Mouse (Mus musculus) liver (tissue): ENCODE data around the gene Kcnn3.

Experiments used
- DNase-seq: peaks from one replicate; pipeline ENCODE4 v3.0.0-alpha.2; 2020; ENCODE audit warnings: mixed read lengths

Gene Kcnn3

GRCm38 (mm10) chr3:89569058-89569457 lies 49.1 kb downstream of the Kcnn3 start:
- peak; percentile 47 for DNase-seq

GRCm38 (mm10) chr3:89569707-89570324 lies 49.9 kb downstream of the Kcnn3 start:
- peak; percentile 49 for DNase-seq

DNA sequence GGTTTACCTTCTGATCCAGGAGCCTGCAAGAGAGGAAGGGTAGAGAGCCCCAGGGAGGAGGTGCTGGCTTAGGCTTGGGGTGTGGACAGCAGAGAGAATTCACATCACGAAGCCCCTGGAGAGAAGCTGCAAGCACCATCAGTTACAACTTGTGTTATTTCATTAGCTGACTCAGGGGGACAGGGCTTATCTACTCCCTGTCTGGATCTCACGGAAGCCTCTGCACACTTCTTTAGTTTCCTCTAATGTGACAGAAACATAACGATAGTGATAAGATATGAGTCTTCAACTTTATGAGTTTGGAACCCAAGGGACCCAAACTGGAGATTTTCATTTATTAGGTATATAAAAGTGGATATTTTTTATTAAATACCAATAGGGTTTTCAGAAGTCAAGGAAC lies 50.4 kb downstream of the Kcnn3 start:
- DNase-seq: no peak

- peak; percentile 49 for DNase-seq
Observed at GRCm38 (mm10) chr3:89574260-89574659, 54.3 kb downstream of the Kcnn3 start.

GRCm38 (mm10) chr3:89576381-89576780 lies 56.4 kb downstream of the Kcnn3 start:
- no peak for DNase-seq

DNA sequence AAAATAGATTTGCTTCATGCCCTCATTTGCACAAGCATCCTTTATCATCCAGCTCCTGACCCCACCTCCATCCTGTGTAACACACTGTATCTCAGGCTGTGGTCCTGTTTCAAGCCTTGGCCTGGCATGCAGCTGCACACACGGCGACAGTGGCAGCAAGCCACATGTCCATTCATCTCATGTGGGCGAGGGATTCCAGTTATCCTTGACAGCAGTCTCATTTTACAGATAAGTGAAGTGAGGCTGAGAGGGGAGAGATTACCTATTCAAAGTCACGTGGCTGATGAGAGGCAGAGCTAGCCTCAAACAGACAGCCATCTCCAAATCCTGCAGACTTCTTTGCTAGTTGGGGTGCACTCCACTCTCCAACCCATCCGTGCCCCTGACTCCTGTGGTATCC lies 57.2 kb downstream of the Kcnn3 start:
- DNase-seq: peak; percentile 25

GRCm38 (mm10) chr3:89578083-89578482 lies 58.1 kb downstream of the Kcnn3 start:
- no peak for DNase-seq

DNA sequence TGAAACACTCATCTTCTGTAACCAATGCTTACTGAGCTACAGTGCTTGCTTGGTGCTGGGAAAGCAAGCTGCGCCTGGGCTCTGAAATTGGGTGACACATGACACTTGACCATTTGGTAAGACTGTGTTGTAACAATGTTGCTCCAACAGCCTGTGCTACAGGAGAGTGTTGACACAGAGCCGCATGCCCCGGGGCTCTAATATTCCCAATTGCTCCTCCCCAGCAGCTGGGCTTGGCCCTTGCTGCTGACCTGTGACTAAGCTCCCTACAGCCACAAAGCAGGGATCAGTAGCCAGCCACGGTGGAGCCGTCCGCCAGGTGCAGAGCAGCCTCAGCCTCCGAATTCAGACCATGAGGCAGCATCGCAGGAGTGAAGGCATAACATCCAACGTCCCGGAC lies 58.8 kb downstream of the Kcnn3 start:
- DNase-seq: peak; percentile 22

DNA sequence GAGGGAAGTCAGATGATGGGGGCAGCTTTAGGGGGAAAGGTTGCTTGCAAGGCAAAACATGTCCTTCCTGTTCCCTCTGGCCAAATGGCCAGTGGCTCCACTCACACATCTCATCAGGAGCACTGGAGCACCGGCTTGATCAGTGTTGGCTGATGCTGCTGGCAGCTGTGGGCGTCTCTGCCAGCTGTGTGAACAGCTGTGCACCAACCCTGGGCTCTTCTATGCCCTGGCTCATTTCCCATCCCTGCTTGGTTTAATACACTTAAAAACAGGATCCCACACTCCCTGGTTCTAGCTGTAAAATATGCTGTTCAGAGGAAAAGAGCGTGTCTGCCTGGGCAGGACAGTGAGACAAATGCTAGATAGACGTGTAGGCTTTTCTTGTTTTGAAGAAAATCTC lies 64.3 kb downstream of the Kcnn3 start:
- DNase-seq: no peak

DNA sequence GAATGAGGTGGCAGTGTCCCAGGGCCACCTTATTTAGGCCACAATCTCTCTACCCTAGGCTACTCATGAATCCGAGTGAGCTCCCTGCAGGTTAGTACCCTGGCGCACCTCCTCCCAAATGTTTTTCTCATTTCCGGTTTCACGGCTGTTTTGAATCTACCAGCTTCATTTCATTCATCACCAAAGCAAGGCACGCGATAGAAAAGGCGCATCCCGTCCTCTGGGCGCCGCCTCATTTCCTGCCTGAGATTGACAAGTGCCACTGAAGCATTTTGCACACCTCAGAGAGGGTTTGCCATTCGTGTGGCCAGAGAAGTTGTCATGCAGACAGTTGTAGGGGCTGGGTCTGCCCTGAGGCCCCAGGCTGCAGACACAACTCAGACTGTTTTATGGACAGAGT lies 68.5 kb downstream of the Kcnn3 start:
- no peak for DNase-seq

DNA sequence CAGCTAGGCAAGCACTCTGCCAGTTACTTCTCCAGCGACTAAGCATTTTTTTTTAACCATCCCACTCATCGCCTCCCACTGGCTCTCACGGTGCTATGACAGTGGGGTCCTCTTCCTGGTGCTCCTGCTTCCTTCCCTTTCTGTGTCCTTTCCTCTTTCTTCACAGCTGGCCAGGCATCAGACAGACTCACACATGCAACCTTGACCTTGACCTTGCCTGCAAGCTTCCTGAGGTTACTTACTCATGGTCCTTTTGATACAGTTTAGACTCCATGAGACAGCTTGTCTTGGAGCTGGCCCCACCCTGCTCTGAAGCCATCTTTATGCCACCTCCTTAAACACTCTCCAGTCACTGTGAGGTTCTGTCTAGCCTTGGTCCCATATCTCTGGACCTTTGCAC lies 69.4 kb downstream of the Kcnn3 start:
- no peak for DNase-seq

DNA sequence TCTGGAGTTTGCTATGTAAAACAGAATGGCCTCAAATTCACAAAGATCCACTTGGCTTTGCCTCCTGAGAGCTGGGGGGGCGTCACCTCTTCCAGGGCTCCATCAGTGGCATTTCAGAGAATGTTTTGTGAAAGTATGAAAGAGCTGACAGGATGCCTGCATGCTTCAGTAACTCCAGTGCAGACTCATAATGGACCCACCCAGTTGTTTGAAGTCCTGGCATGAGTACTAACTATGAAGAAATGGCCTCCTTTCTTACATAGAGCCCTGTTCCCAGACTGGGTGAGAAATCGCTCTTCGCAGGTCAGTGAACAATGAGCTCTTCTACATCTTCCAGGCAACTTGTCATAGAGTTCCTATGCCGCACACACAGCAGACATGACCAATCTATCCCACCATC lies 70.4 kb downstream of the Kcnn3 start:
- DNase-seq: no peak

- no peak for DNase-seq
Observed at GRCm38 (mm10) chr3:89591461-89591860, 71.5 kb downstream of the Kcnn3 start.

DNA sequence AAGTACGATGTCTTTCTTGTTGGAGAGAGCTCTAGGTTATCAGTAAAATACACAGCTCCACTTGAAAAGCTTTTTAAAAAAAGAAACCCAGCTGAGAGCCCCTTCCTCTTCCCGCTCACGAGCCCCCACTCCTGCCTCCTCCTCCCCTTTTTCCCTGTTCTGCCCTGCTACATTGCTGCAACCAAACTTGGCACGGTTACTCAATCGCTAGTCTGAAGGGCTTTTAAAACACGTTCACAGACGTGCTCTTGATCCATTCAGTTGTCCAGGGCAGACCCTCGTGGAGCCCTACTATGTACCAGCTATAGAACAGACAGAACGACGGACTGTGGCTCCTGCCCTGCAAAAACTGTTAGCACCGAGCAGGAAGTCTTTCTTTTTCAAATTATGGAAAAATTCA lies 72.8 kb downstream of the Kcnn3 start:
- no peak for DNase-seq

DNA sequence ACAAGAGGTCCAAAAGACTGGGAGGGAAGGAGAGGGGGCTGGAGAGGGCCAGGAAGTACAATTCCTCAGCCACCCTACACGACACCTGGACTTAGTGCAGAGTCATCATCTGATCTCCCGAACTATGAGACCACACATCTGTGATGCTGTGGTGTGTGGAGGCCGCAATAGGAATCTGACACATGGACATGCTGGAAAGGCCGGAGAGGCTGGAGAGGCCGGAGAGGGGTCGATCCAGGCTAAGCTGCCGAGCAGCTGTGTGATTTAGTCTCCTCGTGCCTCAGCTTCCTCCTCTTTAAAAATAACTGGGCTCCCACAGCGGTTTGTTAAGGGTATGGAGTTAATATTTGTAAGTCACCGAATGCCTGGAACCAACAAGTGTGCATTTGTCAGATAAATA lies 73.6 kb downstream of the Kcnn3 start:
- no peak for DNase-seq

DNA sequence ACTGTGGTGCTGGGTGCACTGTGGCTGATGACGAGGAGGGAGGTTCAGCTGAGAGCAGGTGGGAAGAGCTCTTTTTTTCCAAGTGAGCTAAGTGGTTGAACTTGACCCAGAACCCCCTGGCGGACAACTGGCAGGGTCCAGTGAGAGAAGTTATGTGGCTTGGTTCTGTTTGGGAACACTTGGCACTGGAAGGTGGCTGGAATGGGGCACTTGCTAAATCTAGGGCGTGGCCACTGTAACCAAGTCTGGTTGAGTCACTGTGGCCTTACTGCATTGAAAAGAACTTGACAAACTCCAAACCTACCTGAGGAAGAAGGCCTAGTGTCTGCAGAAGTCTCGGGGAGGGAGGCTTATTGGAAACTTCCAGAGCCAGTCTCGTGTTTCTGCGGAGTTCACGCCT lies 78.4 kb downstream of the Kcnn3 start:
- no peak for DNase-seq

- no peak for DNase-seq
Observed at GRCm38 (mm10) chr3:89598967-89599366, 79.0 kb downstream of the Kcnn3 start.

DNA sequence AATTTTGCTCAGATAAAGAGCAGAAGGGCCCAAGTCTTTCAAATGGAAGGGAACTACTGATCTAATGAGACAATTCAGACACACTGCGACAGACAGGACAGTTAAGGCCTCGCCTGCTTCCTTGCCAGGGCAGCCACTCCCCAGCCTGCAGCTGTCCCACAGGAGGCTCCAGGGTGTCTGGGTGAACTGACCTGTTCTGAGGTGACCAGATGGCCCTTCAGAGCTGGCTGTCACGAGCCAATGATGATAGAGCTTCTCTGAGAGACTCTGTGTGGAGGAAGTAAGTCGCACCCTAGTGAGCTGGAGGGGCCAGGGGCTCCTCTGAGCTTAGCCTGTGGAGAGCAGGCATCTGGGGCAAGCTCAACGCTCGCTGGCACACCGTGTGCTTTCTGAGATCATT lies 81.1 kb downstream of the Kcnn3 start:
- DNase-seq: no peak

- DNase-seq: no peak
Observed at GRCm38 (mm10) chr3:89603300-89603699, 83.3 kb downstream of the Kcnn3 start.

GRCm38 (mm10) chr3:89605235-89605634 lies 85.3 kb downstream of the Kcnn3 start:
- no peak for DNase-seq

GRCm38 (mm10) chr3:89607327-89607726 lies 87.4 kb downstream of the Kcnn3 start:
- no peak for DNase-seq

GRCm38 (mm10) chr3:89612048-89612447 lies 92.1 kb downstream of the Kcnn3 start:
- no peak for DNase-seq

DNA sequence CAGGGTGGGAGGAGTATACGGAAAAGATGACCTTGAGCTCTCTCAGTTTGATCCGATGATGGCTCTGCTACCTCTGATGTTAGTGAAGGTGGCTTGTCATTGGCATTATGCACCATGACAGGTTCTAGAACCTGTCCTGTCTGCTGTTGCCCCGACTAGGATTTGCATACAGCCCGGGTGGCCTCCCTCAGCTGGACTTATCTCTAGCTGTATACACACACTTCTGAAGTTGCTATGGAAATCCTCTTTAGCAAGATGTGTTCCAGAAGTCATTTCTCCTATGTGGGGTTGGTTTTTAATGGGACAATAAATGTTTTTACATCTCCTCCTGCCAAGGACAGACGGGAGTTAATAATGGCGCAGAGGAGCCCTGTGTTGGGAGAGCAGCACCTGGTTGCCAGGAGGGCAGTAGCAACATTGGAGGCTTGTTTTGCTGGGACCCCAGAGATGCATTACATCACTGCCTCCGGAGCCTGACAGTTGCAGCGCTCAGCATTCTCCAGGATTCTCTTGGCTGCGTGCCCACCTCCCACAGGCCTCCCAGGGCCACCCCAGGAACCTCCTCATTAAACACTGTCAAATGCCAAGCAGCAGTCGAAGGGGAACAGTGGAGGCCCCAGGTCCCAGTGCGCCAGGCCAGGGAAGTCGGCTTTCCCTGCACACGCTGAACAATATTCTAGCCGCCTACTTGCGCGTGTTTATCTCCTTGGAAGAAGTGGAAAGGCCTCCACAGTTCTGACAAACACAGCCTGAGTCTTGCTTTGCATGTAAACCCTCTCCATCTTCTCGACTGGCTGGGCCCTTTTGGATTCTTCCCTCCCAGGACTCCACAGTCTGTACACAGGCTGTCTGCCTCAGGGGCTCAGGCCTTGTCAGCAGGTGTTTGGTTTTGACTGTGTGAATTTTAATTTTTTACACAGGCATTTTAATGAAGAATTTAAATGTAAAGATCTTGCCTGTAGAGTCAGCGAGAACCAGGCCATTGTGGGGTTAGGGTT lies 93.9 kb downstream of the Kcnn3 start:
- peak; percentile 69 for DNase-seq

- no peak for DNase-seq
Observed at GRCm38 (mm10) chr3:89616861-89617260, 96.9 kb downstream of the Kcnn3 start.
